Mouse (Mus musculus): ENCODE data around the gene Zfp503.

Gene Zfp503

GRCm38 (mm10) chr14:21966276-21966675 lies 23.1 kb downstream of the Zfp503 start:
- no peak for DNase-seq

DNA sequence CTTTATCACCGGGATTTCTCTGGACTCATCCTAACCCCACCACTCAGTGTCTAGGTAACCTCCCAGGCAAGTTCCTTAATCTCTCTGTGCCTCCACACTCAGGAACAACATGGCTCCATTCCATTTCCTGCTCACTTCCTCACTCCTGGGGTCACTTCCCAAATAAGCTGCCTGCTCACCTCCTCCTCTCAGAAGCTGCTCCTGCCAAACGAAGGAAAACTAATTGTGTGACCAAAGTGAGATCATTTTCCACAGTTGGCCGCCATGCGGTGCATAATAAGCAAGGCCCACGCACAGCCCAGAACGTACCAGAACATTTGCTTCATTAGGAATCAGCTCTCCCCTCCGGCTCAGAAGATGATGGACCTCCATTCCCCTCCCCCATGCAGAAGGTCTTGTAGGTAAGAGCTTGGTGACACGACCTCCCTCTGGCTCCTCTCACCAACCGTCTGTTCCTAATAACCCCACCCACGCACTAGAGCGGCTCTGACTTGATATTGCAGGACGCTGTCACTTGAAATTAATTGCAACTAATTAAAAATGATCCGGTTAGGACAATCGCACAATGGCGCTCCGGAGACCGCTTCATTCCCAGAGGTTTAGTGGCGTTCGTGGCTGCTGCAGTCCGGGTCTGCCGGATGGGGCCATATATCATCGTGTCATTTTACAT lies 26.9 kb downstream of the Zfp503 start:
- no peak for DNase-seq

DNA sequence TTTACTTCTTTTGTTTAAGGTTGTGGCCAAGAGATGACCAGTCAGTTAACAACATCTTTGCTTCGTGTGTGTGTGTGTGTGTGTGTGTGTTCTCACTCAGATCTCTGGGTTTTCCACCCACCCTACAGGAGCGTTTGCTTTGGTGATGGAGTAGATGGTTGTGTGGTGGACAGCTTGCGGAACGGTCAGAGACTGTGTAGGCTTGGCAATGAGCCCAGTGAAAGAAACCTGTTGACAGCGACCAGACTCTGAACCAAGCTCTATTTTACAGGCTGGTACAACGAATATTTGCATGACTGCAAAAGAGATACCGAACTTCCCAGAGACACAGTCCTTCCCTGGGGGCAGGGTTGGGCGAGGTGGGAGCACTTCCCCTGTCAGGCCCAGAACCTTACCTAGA lies 30.2 kb downstream of the Zfp503 start:
- DNase-seq: no peak

GRCm38 (mm10) chr14:21958643-21959042 lies 30.8 kb downstream of the Zfp503 start:
- DNase-seq: no peak

- DNase-seq: no peak
Measured at GRCm38 (mm10) chr14:21952541-21952940, 36.9 kb downstream of the Zfp503 start.

GRCm38 (mm10) chr14:21951896-21952523 lies 37.4 kb downstream of the Zfp503 start:
- DNase-seq: no peak

DNA sequence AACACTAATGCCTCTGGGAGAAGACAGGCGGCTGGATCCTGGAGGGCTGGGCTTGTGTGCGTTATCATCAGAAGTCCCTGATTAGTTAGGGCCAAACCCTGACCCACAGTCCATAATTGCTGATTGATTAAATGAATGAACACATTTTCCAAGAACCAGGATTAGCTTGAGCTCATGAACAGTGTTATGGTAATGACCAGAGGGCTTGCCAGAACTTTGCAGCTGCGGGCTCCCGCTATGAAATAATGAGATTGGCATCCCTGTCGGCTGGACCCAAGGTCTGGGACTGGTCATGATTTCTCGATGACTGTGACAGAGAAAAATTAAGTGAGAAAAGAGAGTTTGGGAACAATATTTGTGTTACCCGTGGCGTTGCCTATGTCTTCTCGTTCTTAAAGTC lies 44.5 kb downstream of the Zfp503 start:
- peak; percentile 40 to 68 for DNase-seq

GRCm38 (mm10) chr14:21941581-21941980 lies 47.8 kb downstream of the Zfp503 start:
- no peak for DNase-seq

- no peak for DNase-seq
Measured at GRCm38 (mm10) chr14:21937116-21937515, 52.3 kb downstream of the Zfp503 start.

GRCm38 (mm10) chr14:21936102-21936630 lies 53.2 kb downstream of the Zfp503 start:
- no peak for DNase-seq
